Mouse (Mus musculus) limb, embryonic 12.5 days (tissue): ENCODE data around the gene Mip. TPM values are rescaled to one million over a fixed set of nuclear protein-coding genes. Genes with fewer than 3 reads are reported as not detected.

ENCODE experiments used
- ATAC-seq: fragments of 200-750 bp; cut with Nextera tagmentation; 2 replicates; pipeline ENCODE4 v1.8.0; 2017; ENCODE audit warnings: low read depth, moderate TSS enrichment; ENCODE audit not compliant: insufficient number of reproducible peaks, insufficient read depth, low FRiP score, low TSS enrichment
- H3K27ac ChIP-seq: fragments of 300-500 bp; sonication (generic); 2 replicates; pipeline ENCODE4 v1.5.1; 2016; ENCODE audit warnings: mild to moderate bottlenecking, moderate library complexity
- H3K27me3 ChIP-seq: fragments of 300-500 bp; sonication (generic); 2 replicates; pipeline ENCODE4 v1.6.1; 2016; ENCODE audit warnings: mild to moderate bottlenecking, moderate library complexity
- H3K36me3 ChIP-seq: fragments of 300-500 bp; sonication (generic); 2 replicates; pipeline ENCODE4 v1.6.1; 2016; ENCODE audit warnings: mild to moderate bottlenecking, moderate library complexity
- H3K4me1 ChIP-seq: fragments of 300-500 bp; sonication (generic); replicated peaks from 2 replicates; pipeline ENCODE4 v1.6.1; 2016
- H3K4me2 ChIP-seq: fragments of 300-500 bp; sonication (generic); 2 replicates; pipeline ENCODE4 v1.6.1; 2016; ENCODE audit warnings: mild to moderate bottlenecking, moderate library complexity
- H3K4me3 ChIP-seq: fragments of 300-500 bp; sonication (generic); replicated peaks from 2 replicates; pipeline ENCODE4 v1.5.1; 2016; ENCODE audit warnings: mild to moderate bottlenecking
- H3K9ac ChIP-seq: fragments of 300-500 bp; sonication (generic); replicated peaks from 2 replicates; pipeline ENCODE4 v1.6.1; 2016; ENCODE audit warnings: mild to moderate bottlenecking, moderate library complexity
- H3K9me3 ChIP-seq: fragments of 300-500 bp; sonication (generic); 2 replicates; pipeline ENCODE4 v1.6.1; 2016; ENCODE audit warnings: mild to moderate bottlenecking, moderate library complexity
- WGBS: fragments of 180-500 bp; shearing (Covaris S2); methylation state at CpG from one replicate; pipeline ENCODE4 v1.1.7; 2016; 5-methylcytosine and 5-hydroxymethylcytosine counted together
- polyA plus RNA-seq: library from polyadenylated mRNA; unstranded; fragments of >200 nt; fragmentation: Nextera tagmentation; extraction: Ambion mirVana; gene quantifications from 2 replicates; pipeline ENCODE4 v1.2.1, GENCODE M21; 2016

Gene Mip
- polyA plus RNA-seq, 1 experiment from 2014 or later, result 0.38 TPM

DNA sequence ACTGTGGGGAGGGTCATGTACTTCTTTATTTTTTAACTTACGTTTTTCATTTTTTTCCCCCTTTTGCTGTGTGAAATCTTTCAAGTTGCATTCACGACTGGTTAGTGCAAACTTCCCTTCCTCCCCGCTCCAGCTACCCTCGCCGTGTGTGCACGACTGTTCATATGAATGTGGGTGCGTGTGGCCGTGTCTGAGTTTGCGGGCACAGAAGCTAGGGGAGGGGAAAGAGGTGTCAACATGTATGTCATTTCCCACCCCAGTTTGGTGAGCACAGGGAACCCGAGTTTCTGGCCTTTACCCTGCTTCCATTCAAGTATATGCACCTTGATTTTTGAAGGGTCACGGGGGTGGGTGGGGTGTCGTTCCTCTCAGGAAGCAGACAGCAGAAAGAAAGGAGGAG, 4.9 kb downstream of the Mip start:
- ATAC-seq, result no peak
- Histone ChIP-seq H3K27ac (peak overlapping the region; percentile 97), H3K36me3 (peaks cover 11% of the 10 kb centered on the region), H3K9me3 (no peaks in the 10 kb centered on the region), H3K9ac (peak overlapping the region; percentile 82; the same call in 1 of the 2 replicates), H3K4me1 (peaks cover 41% of the 10 kb centered on the region), H3K4me2 (peak overlapping the region; percentile 65), H3K4me3 (peak overlapping the region; percentile 79; the same call in 1 of the 2 replicates), H3K27me3 (no peaks in the 10 kb centered on the region)
- WGBS, result 66% methylated on average over 12 of the region's 12 CpGs

DNA sequence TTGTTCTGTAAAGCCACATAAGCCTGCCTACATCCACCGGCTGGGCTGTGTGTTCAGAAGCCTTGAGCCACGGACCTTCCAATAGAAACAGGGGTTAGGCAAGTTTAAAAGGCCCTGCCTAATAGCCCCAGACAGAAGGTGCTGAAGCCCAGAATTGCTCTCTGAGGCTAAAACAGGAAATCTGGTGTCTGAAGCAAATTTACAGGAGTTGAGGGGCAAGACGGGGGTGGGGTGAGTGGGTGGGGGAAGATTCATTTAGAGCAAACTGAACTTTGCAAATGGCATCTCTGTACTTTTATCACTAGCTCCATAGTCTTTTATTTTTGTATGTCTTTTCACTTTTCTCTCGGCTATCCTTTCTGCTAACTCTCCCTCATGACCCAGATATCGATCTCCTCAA, 5.5 kb downstream of the Mip start:
- Histone ChIP-seq H3K4me3 (peak overlapping the region; percentile 79), H3K9ac (peak overlapping the region; percentile 82), H3K27me3 (no peaks in the 10 kb centered on the region), H3K4me2 (peak overlapping the region; percentile 65), H3K4me1 (peaks cover 40% of the 10 kb centered on the region), H3K36me3 (peaks cover 11% of the 10 kb centered on the region), H3K27ac (peak overlapping the region; percentile 97), H3K9me3 (no peaks in the 10 kb centered on the region)
- WGBS, result 11% methylated on average over 5 of the region's 5 CpGs
- no peak for ATAC-seq

DNA sequence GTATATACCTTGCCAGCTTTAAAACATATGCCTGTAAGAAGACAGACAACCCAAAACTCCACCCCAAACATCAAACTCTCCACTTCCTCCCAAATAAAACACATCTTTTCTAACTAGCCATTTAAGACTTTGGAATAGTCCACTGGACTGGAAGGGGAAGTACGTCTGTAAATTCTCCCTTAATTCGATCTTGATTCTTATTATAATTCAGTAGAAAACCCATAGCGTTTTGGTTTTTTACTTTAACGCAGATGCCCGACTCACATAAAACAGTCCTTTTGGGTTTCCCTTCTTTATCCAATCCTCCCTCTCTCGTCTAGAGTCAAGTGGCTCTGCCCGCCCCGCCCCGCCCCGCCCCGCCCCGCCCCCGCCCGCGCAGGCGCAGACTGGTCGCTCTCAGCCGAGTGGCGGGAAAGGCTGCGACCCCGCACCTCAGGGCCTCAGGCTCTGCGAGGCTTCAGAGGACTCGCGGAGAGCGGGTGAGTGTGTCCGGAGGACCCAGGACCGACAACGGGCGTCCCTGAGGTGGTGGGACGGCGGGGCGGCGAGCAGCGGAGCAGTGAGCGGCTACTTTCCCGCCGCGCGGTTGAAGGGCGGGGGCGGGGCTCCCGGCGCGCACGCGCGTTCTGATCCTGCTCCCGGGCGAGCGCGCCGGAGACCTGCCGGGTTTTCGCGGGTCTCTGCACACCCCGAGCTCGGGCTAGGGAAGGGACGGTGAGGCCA, 6.2 kb downstream of the Mip start, which contains the start of gene Timeless:
Timeless (plus strand) TSS at position 369 of the 723 bp plus-strand sequence.
- H3K4me2 ChIP-seq, result peak within 1 kb of the TSS; percentile 65
- WGBS, result under 1% methylated on average over 58 of the region's 58 CpGs
- peak within 1 kb of the TSS; percentile 79 for H3K4me3 ChIP-seq
- H3K9ac ChIP-seq, result peak within 1 kb of the TSS; percentile 82
- peaks cover 37% of the 10 kb centered on the region for H3K4me1 ChIP-seq
- peak; percentile 87 for ATAC-seq
- no peaks in the 10 kb centered on the region for H3K9me3 ChIP-seq
- H3K36me3 ChIP-seq, result peaks cover 11% of the 10 kb centered on the region
- H3K27me3 ChIP-seq, result no peaks in the 10 kb centered on the region
- peak within 1 kb of the TSS; percentile 97 for H3K27ac ChIP-seq

DNA sequence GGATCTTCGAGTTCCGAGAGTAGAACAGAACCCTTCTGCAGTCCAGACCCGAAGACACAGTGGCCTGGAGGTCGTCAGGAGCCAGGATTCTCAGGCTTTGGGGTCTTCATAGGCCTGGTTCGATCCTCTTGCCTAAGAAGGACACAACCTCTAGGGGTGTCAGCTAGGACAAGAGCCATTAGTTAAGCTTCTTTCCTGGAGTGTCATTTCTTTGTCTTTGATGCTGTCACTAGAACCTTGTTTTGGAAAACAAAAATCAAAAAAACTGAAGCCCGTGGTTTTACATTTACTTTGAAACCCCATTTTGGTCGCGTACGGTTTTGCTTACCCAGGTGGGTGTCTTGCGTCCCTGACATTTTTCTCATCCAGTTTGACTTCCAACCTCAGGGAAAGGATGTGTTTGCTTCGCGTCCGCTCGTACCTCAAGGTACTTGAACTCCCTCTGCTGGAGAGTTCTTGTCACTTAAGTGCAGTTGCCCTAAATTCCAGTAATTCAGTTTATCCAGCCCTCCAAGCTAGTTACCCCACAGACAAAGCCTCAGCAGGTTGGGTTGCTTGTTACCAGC, 6.9 kb downstream of the Mip start:
- WGBS, result 0% methylated on average over 14 of the region's 14 CpGs
- no peaks in the 10 kb centered on the region for H3K9me3 ChIP-seq
- peaks cover 11% of the 10 kb centered on the region for H3K36me3 ChIP-seq
- H3K9ac ChIP-seq, result peak overlapping the region; percentile 82
- no peaks in the 10 kb centered on the region for H3K27me3 ChIP-seq
- H3K27ac ChIP-seq, result peak overlapping the region; percentile 97
- peaks cover 37% of the 10 kb centered on the region for H3K4me1 ChIP-seq
- peak overlapping the region; percentile 79 for H3K4me3 ChIP-seq
- no peak; the same call in 1 of the 2 replicates for ATAC-seq
- peak overlapping the region; percentile 65 for H3K4me2 ChIP-seq

- Histone ChIP-seq H3K4me2 (no peak overlapping the region), H3K4me1 (peaks cover 30% of the 10 kb centered on the region), H3K27me3 (no peaks in the 10 kb centered on the region), H3K36me3 (peaks cover 41% of the 10 kb centered on the region), H3K9ac (no peak overlapping the region), H3K4me3 (no peak overlapping the region), H3K27ac (peak overlapping the region; percentile 68), H3K9me3 (no peaks in the 10 kb centered on the region)
- ATAC-seq, result no peak
- WGBS, result 32% methylated on average over 4 of the region's 4 CpGs
Observed at GRCm38 (mm10) chr10:128236321-128236720, 10.7 kb downstream of the Mip start.

DNA sequence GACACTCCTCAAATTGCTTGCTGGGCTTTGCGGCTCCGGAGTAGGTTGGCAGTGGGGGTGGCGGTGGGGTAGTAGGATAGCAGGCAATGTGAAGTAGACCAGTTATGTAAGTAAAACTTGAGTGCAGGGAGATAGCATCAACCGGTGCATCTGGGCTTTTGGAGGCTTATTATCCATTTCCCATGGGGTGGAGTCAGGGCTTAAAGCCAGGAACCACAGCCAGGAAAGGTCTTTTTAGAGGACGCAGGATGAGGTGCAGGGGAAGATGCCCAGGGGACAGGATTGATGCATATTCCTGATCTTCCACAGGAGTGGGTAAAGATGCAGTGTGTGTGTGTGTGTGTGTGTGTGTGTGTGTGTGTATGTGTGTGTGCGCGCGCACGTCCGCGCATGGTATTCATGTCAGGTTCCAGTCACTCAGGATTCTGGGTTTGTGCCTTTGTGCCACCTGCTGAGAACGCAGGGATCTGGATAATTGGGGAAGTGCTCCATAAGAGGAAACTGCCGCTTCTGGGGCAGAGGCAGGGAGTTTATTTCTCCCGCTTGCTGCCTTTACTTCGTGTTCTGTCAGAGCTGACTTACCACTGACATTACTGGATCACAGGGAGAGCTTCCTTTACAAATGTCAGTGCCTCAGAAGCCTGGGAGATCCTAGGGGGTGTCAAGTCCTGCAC, 12.3 kb downstream of the Mip start:
- peaks cover 57% of the 10 kb centered on the region for H3K36me3 ChIP-seq
- no peak for ATAC-seq

GRCm38 (mm10) chr10:128239140-128239539, 13.5 kb downstream of the Mip start:
- no peak for ATAC-seq
- peaks cover 22% of the 10 kb centered on the region for H3K4me1 ChIP-seq
- H3K9ac ChIP-seq, result no peak overlapping the region
- no peaks in the 10 kb centered on the region for H3K9me3 ChIP-seq
- no peak overlapping the region for H3K4me3 ChIP-seq
- WGBS, result 93% methylated on average over 4 of the region's 4 CpGs
- H3K27me3 ChIP-seq, result no peaks in the 10 kb centered on the region
- H3K4me2 ChIP-seq, result no peak overlapping the region
- H3K27ac ChIP-seq, result no peak overlapping the region
- peaks cover 64% of the 10 kb centered on the region for H3K36me3 ChIP-seq

More for the DNA sequence above, 12.3 kb downstream of the Mip start:
- no peaks in the 10 kb centered on the region for H3K9me3 ChIP-seq
- peak overlapping the region; percentile 35; the same call in 1 of the 2 replicates for H3K27ac ChIP-seq
- no peak overlapping the region for H3K4me3 ChIP-seq
- H3K4me2 ChIP-seq, result no peak overlapping the region
- H3K4me1 ChIP-seq, result peaks cover 27% of the 10 kb centered on the region
- no peak overlapping the region for H3K9ac ChIP-seq
- H3K27me3 ChIP-seq, result no peaks in the 10 kb centered on the region
- WGBS, result 78% methylated on average over 15 of the region's 15 CpGs

DNA sequence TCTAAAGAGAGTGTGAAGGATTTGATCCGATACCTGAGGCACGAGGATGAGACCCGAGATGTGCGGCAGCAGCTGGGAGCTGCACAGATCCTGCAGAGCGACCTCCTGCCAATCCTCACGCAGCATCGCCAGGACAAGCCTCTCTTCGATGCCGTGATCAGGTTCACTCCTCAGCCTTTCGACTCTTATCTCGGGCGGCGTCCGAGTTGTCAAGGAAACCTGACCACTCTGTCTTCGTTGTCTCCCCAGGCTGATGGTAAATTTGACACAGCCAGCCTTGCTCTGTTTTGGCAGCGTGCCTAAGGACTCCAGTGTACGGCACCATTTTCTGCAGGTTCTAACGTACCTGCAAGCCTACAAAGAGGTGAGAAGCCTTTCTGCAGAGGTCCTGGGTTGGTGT, 14.5 kb downstream of the Mip start:
- no peak for ATAC-seq
- Histone ChIP-seq H3K4me3 (no peak overlapping the region), H3K4me1 (peaks cover 17% of the 10 kb centered on the region), H3K27ac (no peak overlapping the region), H3K9ac (no peak overlapping the region), H3K4me2 (no peak overlapping the region), H3K27me3 (no peaks in the 10 kb centered on the region), H3K9me3 (no peaks in the 10 kb centered on the region), H3K36me3 (peaks cover 68% of the 10 kb centered on the region)
- WGBS, result 95% methylated on average over 18 of the region's 18 CpGs

DNA sequence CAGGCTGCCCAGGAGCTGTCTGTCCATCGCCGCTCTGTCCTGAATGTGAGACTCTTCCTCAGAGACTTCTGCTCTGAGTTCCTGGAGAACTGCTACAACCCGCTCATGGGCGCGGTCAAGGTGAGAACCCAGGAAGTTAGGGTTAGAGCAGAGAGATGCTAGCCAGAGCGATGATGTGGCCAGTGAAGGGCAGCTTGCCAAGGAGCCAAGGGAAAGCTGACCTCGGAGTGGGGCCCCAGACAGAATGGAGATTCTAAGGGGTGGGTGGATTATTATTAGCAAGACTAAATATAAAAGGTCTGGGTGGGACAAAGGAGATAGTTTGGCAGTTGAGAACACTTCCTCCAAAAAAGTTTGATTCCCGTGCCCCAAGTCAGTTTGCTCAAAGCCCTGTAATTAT, 17.6 kb downstream of the Mip start:
- ATAC-seq, result no peak
- WGBS, result 96% methylated on average over 8 of the region's 8 CpGs

GRCm38 (mm10) chr10:128244121-128244520, 18.5 kb downstream of the Mip start:
- no peaks in the 10 kb centered on the region for H3K27me3 ChIP-seq
- peaks cover 98% of the 10 kb centered on the region for H3K36me3 ChIP-seq
- no peak overlapping the region for H3K9ac ChIP-seq
- no peaks in the 10 kb centered on the region for H3K4me1 ChIP-seq
- no peak overlapping the region for H3K4me2 ChIP-seq
- WGBS, result 94% methylated on average over 15 of the region's 15 CpGs
- ATAC-seq, result no peak
- H3K9me3 ChIP-seq, result no peaks in the 10 kb centered on the region
- no peak overlapping the region for H3K4me3 ChIP-seq
- H3K27ac ChIP-seq, result no peak overlapping the region

More for the DNA sequence above, 17.6 kb downstream of the Mip start:
- Histone ChIP-seq H3K27ac (no peak overlapping the region), H3K36me3 (peaks cover 91% of the 10 kb centered on the region), H3K4me2 (no peak overlapping the region), H3K4me1 (peaks cover 2% of the 10 kb centered on the region; the same call in 1 of the 2 replicates), H3K27me3 (no peaks in the 10 kb centered on the region), H3K9ac (no peak overlapping the region), H3K4me3 (no peak overlapping the region), H3K9me3 (no peaks in the 10 kb centered on the region)
